Mouse (Mus musculus) erythroblast, embryonic 14.5 days (primary cell): Measurements from ENCODE around the gene Tecpr2.

ENCODE experiments used
- GATA1 ChIP-seq: IDR thresholded peaks from 2 replicates; pipeline ENCODE4 v1.6.1; 2012; ENCODE audit warnings: low read length, inconsistent platforms, mixed read lengths
- TAL1 ChIP-seq: IDR thresholded peaks from 3 replicates; pipeline ENCODE4 v1.6.1; 2012; ENCODE audit warnings: low read length, inconsistent platforms, mixed read lengths

DNA sequence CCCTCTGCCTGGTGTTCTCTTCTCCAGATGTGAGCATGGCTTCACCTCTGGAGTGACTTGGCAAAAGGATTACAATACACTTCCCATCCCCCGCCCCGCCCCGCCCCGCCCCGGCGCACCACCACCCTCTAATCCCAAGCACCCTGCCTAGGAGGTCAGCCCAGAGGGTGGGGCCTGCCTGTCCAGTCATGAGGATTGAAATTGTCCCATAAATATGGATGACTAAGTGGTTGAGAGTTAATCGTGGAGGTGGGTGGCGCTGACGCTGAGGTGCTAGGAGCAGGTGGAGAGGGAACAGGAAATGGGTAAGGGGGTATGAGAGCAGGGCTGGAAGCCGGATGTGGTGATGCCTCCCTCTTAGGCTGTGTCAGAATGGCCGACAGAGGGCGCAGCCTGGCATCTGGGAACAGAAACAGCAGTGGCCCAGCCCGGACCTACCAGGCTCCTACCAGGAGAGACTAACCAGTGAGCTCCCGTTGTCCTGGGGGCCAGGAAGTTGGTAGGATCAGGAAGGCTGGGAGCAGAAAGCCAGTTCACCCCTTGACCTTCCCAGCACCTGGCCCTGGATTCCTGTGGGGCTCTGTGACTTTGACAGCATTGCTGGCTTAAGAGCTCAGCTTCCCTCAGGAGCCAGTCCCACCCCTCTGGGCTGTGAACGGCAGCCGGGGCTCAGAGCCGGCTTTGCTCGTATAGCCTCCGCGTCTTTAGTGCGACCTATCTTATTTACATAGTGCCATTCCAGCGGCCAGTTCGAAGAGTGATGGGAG is 102.5 kb downstream of the Tecpr2 start:
- TF ChIP-seq GATA1: no peak
- no peak for TF ChIP-seq TAL1
